Mouse (Mus musculus) C2C12 (cell line): ENCODE results near the gene Ms4a6c.

Experiments used
- CTCF ChIP-seq: IDR thresholded peaks from one replicate; pipeline ENCODE4 v1.5.1; 2011; ENCODE audit not compliant: control insufficient read depth, insufficient read depth, insufficient read length
- USF1 ChIP-seq: IDR thresholded peaks from one replicate; pipeline ENCODE4 v1.6.1; 2011; ENCODE audit warnings: low read depth, mild to moderate bottlenecking, control low read depth, moderate library complexity

DNA sequence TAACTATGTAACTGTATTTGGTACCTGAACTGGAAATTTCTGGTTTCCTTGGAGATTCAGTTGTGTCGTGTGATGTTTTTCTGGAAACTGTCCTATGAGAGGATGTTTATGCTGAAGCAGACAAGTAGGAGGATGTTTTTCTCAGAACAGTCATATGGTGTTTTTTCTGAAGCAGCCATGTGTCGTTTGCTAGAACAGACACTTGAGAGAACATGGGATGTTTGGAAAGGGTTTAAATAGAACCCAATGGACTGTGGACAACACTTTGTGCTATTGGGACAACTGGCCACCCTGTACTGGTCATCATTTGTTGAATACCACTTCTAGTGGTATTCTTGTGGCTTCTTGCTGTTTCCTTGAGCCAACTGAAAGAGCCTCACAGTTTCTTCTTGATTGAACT, 16.6 kb downstream of the Ms4a6c start, which contains the start of gene Gm8369:
- TF ChIP-seq CTCF, result no peak
- TF ChIP-seq USF1, result no peak
